Mouse (Mus musculus) testis, postnatal 10 days (tissue): Measurements from ENCODE around the gene Cdh23.

ENCODE experiments used
- DNase-seq: peaks from one replicate; pipeline ENCODE4 v3.0.0; 2021; ENCODE audit warnings: low spot score

The Cdh23 gene

DNA sequence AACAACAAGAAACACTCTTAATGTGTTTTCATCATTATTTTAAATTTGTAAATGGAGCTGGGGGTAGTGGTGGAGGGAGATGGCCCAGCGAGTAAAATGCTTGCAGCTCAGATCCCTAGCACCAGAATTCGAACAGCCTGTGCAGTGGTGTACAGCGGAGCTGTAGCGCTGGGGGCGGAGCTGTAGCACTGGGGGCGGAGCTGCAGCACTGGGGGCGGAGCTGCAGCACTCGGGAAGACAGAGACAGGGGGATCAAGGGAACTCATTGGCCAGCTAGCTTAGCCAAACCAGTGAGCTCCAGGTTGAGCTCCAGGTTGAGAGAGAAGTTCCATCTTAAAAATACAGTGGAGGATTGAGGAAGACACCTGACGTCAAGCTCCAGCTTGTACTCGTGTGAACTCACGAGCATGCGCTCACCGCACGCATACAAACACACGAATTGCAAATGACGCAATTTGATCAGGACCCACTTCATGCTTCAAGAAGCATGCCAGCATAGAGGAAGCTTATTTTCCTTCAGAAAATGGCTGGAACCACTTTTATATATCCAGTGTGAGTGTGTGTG lies 438.9 kb downstream of the Cdh23 start:
- DNase-seq: no peak

DNA sequence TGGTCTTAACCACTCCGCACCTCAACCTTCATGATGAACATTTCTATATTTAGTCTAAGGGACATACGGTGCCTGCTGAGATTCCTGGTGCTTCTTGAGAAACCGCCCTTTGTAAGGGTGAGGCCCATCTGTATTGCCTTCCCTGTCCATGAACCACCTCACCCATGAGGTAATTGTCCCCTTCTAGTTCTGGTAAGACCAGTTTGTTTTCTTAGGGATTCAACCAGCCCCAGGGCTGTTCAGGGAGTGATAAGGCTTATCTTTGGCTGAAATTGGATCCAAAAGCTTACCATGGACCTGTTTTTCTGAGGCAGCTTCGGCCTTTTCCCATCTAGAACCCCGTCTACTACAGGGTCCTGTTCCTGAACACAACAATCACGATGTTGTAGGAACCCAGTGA lies 440.2 kb downstream of the Cdh23 start:
- DNase-seq: no peak
